Mouse (Mus musculus): ENCODE measurements around the gene Bmp6. TPM values are rescaled to one million over a fixed set of nuclear protein-coding genes. Genes with fewer than 3 reads are reported as not detected.

Gene Bmp6
- polyA plus RNA-seq, 1 experiment = 0.73 TPM

DNA sequence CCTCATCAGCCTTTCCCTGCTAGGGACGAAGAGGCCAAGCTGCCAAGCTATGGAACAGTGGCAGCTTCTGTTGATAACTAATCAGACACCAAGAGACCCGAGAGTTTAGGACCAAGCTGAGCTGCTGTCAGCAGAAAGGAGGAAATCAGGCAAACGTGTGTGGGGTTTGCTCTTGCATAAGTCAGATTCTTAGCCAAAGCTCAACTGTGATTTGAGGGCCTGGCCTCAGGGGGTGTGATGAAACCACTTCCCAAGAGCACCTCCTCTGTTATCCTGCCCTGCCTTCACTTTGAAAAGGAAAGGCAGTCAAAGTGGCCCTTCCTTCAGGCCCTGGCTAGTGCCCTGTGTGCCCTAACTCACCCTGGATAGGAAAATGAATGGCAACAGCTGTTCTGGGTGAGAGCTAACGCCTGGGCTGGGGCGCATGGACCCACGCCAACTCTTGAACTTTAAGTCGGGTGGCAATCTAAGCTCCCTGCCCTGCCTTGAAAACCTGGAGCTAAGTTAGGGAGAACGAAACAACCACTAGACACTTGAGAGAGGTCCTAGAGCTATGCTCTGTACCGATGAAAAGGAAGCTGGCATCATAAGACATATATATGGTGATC, 183.9 kb downstream of the Bmp6 start, which contains the start of gene Txndc5:
TSS of gene Txndc5 (minus strand) at position 138 of the 608 bp plus-strand sequence.
- peak within 1 kb of the TSS; percentile 85 for H3K9ac ChIP-seq (ENCODE audit: low read depth, poor library complexity, severe bottlenecking)
- peaks cover 4% of the 10 kb centered on the region for H3K4me1 ChIP-seq (ENCODE audit: control insufficient read depth, insufficient read depth, low read length)
- H3K9me3 ChIP-seq (replicated peaks; ENCODE audit: control insufficient read depth, insufficient read depth, low read length, poor library complexity, severe bottlenecking) = no peaks in the 10 kb centered on the region
- no peak within 1 kb of the TSS for H3K27ac ChIP-seq (ENCODE audit: insufficient read depth, low read length)
- TF ChIP-seq CTCF (IDR thresholded peaks at IDR 0.05; ENCODE audit: low read depth, low read length) = no peak
- TF ChIP-seq POLR2A (IDR thresholded peaks at IDR 0.05; ENCODE audit: insufficient read depth, low read length) = no peak
- no peak for TF ChIP-seq EP300 (IDR thresholded peaks at IDR 0.05; ENCODE audit: insufficient read depth, low read depth, low read length)
- no peaks in the 10 kb centered on the region for H3K36me3 ChIP-seq (ENCODE audit: control insufficient read depth, insufficient read depth, low read length, poor library complexity, severe bottlenecking)
- peak within 1 kb of the TSS; percentile 75 for H3K4me3 ChIP-seq (ENCODE audit: low read depth, low read length)
- no peaks in the 10 kb centered on the region for H3K27me3 ChIP-seq (ENCODE audit: control insufficient read depth, insufficient read depth, low read length, poor library complexity, severe bottlenecking)

DNA sequence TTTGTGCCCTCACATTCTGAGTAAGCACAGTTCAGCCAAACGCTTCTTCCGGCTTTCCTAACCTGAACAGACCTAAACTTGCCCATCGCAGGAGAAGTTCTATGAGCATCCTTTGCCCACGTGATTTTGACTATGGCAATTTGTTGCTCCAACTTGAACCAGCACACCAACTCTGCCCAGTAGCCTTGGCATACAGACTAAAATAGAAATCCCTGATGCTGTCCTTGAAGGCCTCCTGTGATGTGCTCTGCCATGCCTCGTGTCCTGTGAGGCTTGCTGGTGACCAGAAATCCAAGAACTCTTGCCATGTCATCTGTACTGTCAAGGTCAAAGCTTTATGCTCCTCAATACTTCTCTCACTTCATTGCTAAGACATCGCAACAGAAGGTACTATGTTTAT, 184.7 kb downstream of the Bmp6 start:
- TF ChIP-seq EP300 (IDR thresholded peaks at IDR 0.05; ENCODE audit: insufficient read depth, low read depth, low read length) (no peak), POLR2A (IDR thresholded peaks at IDR 0.05; ENCODE audit: insufficient read depth, low read length) (no peak), CTCF (IDR thresholded peaks at IDR 0.05; ENCODE audit: low read depth, low read length) (no peak)
- H3K4me1 ChIP-seq (ENCODE audit: control insufficient read depth, insufficient read depth, low read length) = peaks cover 4% of the 10 kb centered on the region
- H3K27ac ChIP-seq (ENCODE audit: insufficient read depth, low read length) = no peak overlapping the region
- no peak overlapping the region for H3K9ac ChIP-seq (ENCODE audit: low read depth, poor library complexity, severe bottlenecking)
- no peaks in the 10 kb centered on the region for H3K9me3 ChIP-seq (replicated peaks; ENCODE audit: control insufficient read depth, insufficient read depth, low read length, poor library complexity, severe bottlenecking)
- no peaks in the 10 kb centered on the region for H3K36me3 ChIP-seq (ENCODE audit: control insufficient read depth, insufficient read depth, low read length, poor library complexity, severe bottlenecking)
- no peak overlapping the region for H3K4me3 ChIP-seq (ENCODE audit: low read depth, low read length)
- H3K27me3 ChIP-seq (ENCODE audit: control insufficient read depth, insufficient read depth, low read length, poor library complexity, severe bottlenecking) = no peaks in the 10 kb centered on the region

DNA sequence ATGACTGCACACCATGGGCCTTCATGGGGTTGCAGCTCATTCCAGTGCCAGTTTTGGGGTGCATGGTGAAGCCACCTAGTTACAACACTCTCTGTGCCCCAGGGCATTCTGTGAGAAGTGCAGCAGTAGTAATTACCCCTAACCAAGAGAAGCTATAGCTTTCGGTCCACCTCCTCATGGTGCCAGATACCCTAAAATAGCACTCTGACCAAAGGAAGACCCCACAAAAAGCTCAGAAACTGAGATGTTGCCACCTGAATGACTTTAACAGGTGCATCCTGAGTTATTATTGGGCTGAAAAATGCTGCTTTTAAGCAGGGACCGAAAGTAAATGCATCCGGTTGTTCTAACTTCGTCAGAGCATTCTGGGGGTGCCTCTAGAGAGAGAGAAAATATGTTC, 186.6 kb downstream of the Bmp6 start:
- H3K4me3 ChIP-seq (ENCODE audit: low read depth, low read length) = no peak overlapping the region
- no peaks in the 10 kb centered on the region for H3K9me3 ChIP-seq (replicated peaks; ENCODE audit: control insufficient read depth, insufficient read depth, low read length, poor library complexity, severe bottlenecking)
- no peak overlapping the region for H3K9ac ChIP-seq (ENCODE audit: low read depth, poor library complexity, severe bottlenecking)
- H3K27ac ChIP-seq (ENCODE audit: insufficient read depth, low read length) = no peak overlapping the region
- H3K27me3 ChIP-seq (ENCODE audit: control insufficient read depth, insufficient read depth, low read length, poor library complexity, severe bottlenecking) = no peaks in the 10 kb centered on the region
- TF ChIP-seq CTCF (IDR thresholded peaks at IDR 0.05; ENCODE audit: low read depth, low read length) = no peak
- no peak for TF ChIP-seq EP300 (IDR thresholded peaks at IDR 0.05; ENCODE audit: insufficient read depth, low read depth, low read length)
- TF ChIP-seq POLR2A (IDR thresholded peaks at IDR 0.05; ENCODE audit: insufficient read depth, low read length) = no peak
- no peaks in the 10 kb centered on the region for H3K36me3 ChIP-seq (ENCODE audit: control insufficient read depth, insufficient read depth, low read length, poor library complexity, severe bottlenecking)
- no peaks in the 10 kb centered on the region for H3K4me1 ChIP-seq (ENCODE audit: control insufficient read depth, insufficient read depth, low read length)

DNA sequence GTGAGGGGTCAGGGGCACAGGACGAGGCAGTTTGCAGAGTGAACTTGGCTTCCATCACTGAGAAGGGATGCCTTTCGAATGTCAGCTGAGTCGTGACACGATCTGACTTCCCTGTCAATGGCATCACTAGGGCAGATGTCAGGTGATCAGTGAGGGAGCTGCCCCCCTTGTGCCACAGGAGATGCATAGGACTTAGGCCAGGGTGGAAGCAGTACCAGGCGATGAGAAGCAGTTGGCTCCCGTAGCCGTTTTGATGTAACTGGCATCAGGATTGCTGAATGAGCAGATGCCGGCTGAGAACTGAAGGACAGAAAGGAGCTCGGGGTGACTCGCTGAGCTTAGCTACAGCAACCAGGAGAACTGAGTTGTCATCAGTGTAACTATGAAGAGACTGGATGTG, 188.6 kb downstream of the Bmp6 start:
- H3K36me3 ChIP-seq (ENCODE audit: control insufficient read depth, insufficient read depth, low read length, poor library complexity, severe bottlenecking) = no peaks in the 10 kb centered on the region
- no peaks in the 10 kb centered on the region for H3K27me3 ChIP-seq (ENCODE audit: control insufficient read depth, insufficient read depth, low read length, poor library complexity, severe bottlenecking)
- H3K9ac ChIP-seq (ENCODE audit: low read depth, poor library complexity, severe bottlenecking) = no peak overlapping the region
- H3K27ac ChIP-seq (ENCODE audit: insufficient read depth, low read length) = no peak overlapping the region
- no peak overlapping the region for H3K4me3 ChIP-seq (ENCODE audit: low read depth, low read length)
- no peak for TF ChIP-seq EP300 (IDR thresholded peaks at IDR 0.05; ENCODE audit: insufficient read depth, low read depth, low read length)
- TF ChIP-seq POLR2A (IDR thresholded peaks at IDR 0.05; ENCODE audit: insufficient read depth, low read length) = no peak
- no peaks in the 10 kb centered on the region for H3K4me1 ChIP-seq (ENCODE audit: control insufficient read depth, insufficient read depth, low read length)
- no peaks in the 10 kb centered on the region for H3K9me3 ChIP-seq (replicated peaks; ENCODE audit: control insufficient read depth, insufficient read depth, low read length, poor library complexity, severe bottlenecking)

DNA sequence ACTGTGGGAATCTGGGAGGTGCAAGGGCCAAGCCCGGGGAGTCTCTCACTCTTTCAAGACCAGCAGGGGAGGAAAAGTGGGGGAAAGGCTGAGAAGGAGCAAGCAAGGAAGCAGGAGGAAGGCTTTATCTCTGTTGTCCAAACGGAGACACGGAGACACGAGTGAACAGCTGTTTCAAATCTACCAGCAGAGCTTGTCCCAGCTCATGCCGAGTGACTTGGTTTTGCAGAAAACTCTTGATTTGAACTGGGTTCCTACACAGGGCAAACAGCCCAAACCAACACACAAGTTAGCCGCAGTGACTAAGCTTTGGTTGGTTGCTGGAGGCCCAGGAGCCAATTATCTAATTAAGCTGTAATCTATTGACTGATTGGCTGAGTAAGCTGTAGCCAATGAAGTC, 189.1 kb downstream of the Bmp6 start:
- no peaks in the 10 kb centered on the region for H3K4me1 ChIP-seq (ENCODE audit: control insufficient read depth, insufficient read depth, low read length)
- H3K4me3 ChIP-seq (ENCODE audit: low read depth, low read length) = no peak overlapping the region
- H3K36me3 ChIP-seq (ENCODE audit: control insufficient read depth, insufficient read depth, low read length, poor library complexity, severe bottlenecking) = no peaks in the 10 kb centered on the region
- no peaks in the 10 kb centered on the region for H3K27me3 ChIP-seq (ENCODE audit: control insufficient read depth, insufficient read depth, low read length, poor library complexity, severe bottlenecking)
- no peak for TF ChIP-seq CTCF (IDR thresholded peaks at IDR 0.05; ENCODE audit: low read depth, low read length)
- TF ChIP-seq POLR2A (IDR thresholded peaks at IDR 0.05; ENCODE audit: insufficient read depth, low read length) = no peak
- no peak overlapping the region for H3K27ac ChIP-seq (ENCODE audit: insufficient read depth, low read length)
- H3K9me3 ChIP-seq (replicated peaks; ENCODE audit: control insufficient read depth, insufficient read depth, low read length, poor library complexity, severe bottlenecking) = no peaks in the 10 kb centered on the region
- no peak overlapping the region for H3K9ac ChIP-seq (ENCODE audit: low read depth, poor library complexity, severe bottlenecking)

DNA sequence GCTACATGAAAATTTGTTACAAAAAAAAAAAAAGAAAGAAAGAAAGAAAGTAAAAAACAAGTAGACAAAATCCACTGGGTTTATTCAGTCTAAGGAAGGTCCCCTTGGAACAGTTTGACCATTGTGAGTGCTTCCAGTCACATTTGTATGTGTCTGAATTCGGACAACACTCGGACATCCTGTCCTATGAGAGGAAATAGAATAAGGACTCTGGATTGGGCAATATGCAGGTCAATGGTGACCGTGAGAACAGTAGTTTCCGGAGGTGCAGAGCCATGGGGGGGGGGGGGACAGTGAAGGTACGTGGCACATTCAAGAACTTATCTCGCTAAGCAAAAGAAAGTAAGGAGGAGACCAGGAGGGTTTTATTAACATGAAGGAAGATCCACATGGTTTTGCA, 189.8 kb downstream of the Bmp6 start:
- H3K4me1 ChIP-seq (ENCODE audit: control insufficient read depth, insufficient read depth, low read length) = no peaks in the 10 kb centered on the region
- TF ChIP-seq POLR2A (IDR thresholded peaks at IDR 0.05; ENCODE audit: insufficient read depth, low read length) (no peak), CTCF (IDR thresholded peaks at IDR 0.05; ENCODE audit: low read depth, low read length) (no peak), EP300 (IDR thresholded peaks at IDR 0.05; ENCODE audit: insufficient read depth, low read depth, low read length) (no peak)
- no peak overlapping the region for H3K27ac ChIP-seq (ENCODE audit: insufficient read depth, low read length)
- H3K4me3 ChIP-seq (ENCODE audit: low read depth, low read length) = no peak overlapping the region
- no peaks in the 10 kb centered on the region for H3K36me3 ChIP-seq (ENCODE audit: control insufficient read depth, insufficient read depth, low read length, poor library complexity, severe bottlenecking)
- no peaks in the 10 kb centered on the region for H3K27me3 ChIP-seq (ENCODE audit: control insufficient read depth, insufficient read depth, low read length, poor library complexity, severe bottlenecking)
- no peaks in the 10 kb centered on the region for H3K9me3 ChIP-seq (replicated peaks; ENCODE audit: control insufficient read depth, insufficient read depth, low read length, poor library complexity, severe bottlenecking)
- H3K9ac ChIP-seq (ENCODE audit: low read depth, poor library complexity, severe bottlenecking) = no peak overlapping the region

All from ES-Bruce4 (cell line).